Comparison of ENCODE assay signal across 8 mouse cellular contexts in the genomic region with DNA sequence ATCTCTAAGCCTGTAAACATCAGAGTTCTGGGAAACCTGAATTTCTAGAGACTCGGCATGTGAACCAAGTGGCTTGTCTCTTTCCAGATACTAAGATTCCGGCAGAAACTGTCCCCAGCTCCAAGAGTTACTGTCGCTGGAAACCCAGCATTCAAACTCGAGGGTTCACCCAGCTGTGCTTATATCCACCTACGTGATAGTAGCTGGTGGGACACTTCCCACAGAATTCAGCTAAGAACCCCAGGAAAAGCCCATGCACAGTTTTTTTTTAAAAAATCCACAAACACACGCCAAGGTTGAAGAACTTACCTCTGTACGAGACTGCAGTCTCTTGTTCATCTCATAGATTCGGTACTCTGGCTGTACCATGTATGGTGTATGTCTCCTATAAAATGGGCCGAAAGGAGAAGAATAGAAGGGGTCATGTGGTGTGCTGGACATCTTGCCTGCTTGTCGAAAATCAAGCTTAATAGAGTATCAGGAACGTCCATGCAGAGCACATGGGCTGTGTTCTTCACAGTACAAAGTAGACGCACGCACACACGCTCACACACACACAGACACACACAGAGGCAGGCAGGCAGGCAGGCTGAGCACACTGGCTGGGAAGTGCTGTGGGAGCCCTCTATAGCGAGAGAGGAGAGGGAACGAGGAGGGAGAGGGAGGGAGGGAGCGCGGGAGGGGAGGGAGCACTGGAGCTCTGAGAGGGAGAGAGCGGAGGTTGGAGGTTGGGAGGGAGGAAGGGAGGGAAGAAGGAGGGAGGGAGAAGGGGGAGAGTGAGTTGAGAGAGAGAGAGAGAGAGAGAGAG. TPM values are rescaled to one million over a fixed set of nuclear protein-coding genes. Genes with fewer than 3 reads are reported as not detected.
DNase-seq lines count a peak whose midpoint lies in the region.

Gene Ldb2 (minus strand): TSS at position 628 of the 808 bp plus-strand sequence.

- H3K27me3 ChIP-seq in hindbrain, embryonic 10.5 days (ENCODE audit: insufficient read depth, poor library complexity, severe bottlenecking), result no peaks in the 10 kb centered on the region

- H3K4me3 ChIP-seq in hindbrain, embryonic 10.5 days, result peak within 1 kb of the TSS; percentile 49

- WGBS in hindbrain, embryonic 10.5 days, result under 1% methylated on average over 19 of the region's 19 CpGs

- no peaks in the 10 kb centered on the region for H3K9me3 ChIP-seq in hindbrain, embryonic 10.5 days

- peaks cover 33% of the 10 kb centered on the region for H3K4me1 ChIP-seq in hindbrain, embryonic 10.5 days (replicated peaks)

- no peaks in the 10 kb centered on the region for H3K36me3 ChIP-seq in hindbrain, embryonic 10.5 days

- H3K27ac ChIP-seq in hindbrain, embryonic 10.5 days, result peak within 1 kb of the TSS; percentile 73

- DNase-seq in urinary bladder, adult 18-20 months (ENCODE audit: low spot score in 2 of 2), result peak; percentile 7 to 25
- DNase-seq in urinary bladder, postnatal 25 days (ENCODE audit: low spot score), result no peak
- peak; percentile 31 to 42 for DNase-seq in frontal cortex, postnatal 25 days (ENCODE audit: low spot score in 2 of 2)
- DNase-seq in hindbrain, embryonic 10.5 days (ENCODE audit: low spot score), result peak; percentile 76
- peak; percentile 65 for DNase-seq in layer of hippocampus, adult 9-11 months
- DNase-seq in lung, adult 18-20 months, result peak; percentile 18 to 34
- DNase-seq in ovary, postnatal 10 days (ENCODE audit: low spot score), result peak; percentile 28
- DNase-seq in spleen, postnatal 4 days (ENCODE audit: low spot score in 2 of 2), result no peak

RNA-seq across cellular contexts. Expression of gene Ldb2, which starts in this region (rescaled TPM):
- 21.8 and 24.0 TPM in 2 replicates for polyA plus RNA-seq in hindbrain, embryonic 10.5 days (2016; fragmentation: Nextera tagmentation; extraction: Ambion mirVana)

Comparison
In these comparisons a context has a peak if more than half of its experiments do, and no peak if none do; other contexts are left out.
1. DNase-seq: peak in urinary bladder, adult 18-20 months (2 of 2), frontal cortex, postnatal 25 days (2 of 2), hindbrain, embryonic 10.5 days (single experiment), layer of hippocampus, adult 9-11 months (single experiment), lung, adult 18-20 months (2 of 2) and ovary, postnatal 10 days (single experiment); none in urinary bladder, postnatal 25 days (single experiment) and spleen, postnatal 4 days (0 of 2).